Mouse (Mus musculus): ENCODE data around the gene Armt1.
"Not testable (repeated sequence)": the region's sequence is repeated elsewhere in the genome, so short reads cannot be mapped to it uniquely, and the experiment has no call there.

Gene Armt1

GRCm38 (mm10) chr10:4433871-4434270, 1.6 kb downstream of the Armt1 start:
- not testable (repeated sequence) for DNase-seq (ENCODE audit: extremely low read depth, low read depth)

- DNase-seq (ENCODE audit: extremely low read depth, low read depth): no peak
These were observed 3.1 kb downstream of the Armt1 start for GRCm38 (mm10) chr10:4435416-4435815.

- no peak for DNase-seq (ENCODE audit: extremely low read depth, low read depth)
These were observed 24.1 kb downstream of the Armt1 start for GRCm38 (mm10) chr10:4456409-4456808.

- DNase-seq (ENCODE audit: extremely low read depth, low read depth): peak; percentile 19
These were observed 27.9 kb downstream of the Armt1 start for GRCm38 (mm10) chr10:4460201-4460600.

- no peak for DNase-seq (ENCODE audit: extremely low read depth, low read depth)
These were observed 33.5 kb downstream of the Armt1 start for GRCm38 (mm10) chr10:4465799-4466198.

GRCm38 (mm10) chr10:4469406-4469805, 37.1 kb downstream of the Armt1 start:
- DNase-seq (ENCODE audit: extremely low read depth, low read depth): peak; percentile 36

- DNase-seq (ENCODE audit: extremely low read depth, low read depth): no peak
These were observed 41.3 kb downstream of the Armt1 start for GRCm38 (mm10) chr10:4473591-4473993.

- no peak for DNase-seq (ENCODE audit: extremely low read depth, low read depth)
These were observed 43.2 kb downstream of the Armt1 start for GRCm38 (mm10) chr10:4475431-4475830.

- no peak for DNase-seq (ENCODE audit: extremely low read depth, low read depth)
These were observed 44.3 kb downstream of the Armt1 start for GRCm38 (mm10) chr10:4476604-4477003.

GRCm38 (mm10) chr10:4480929-4481328, 48.7 kb downstream of the Armt1 start:
- DNase-seq (ENCODE audit: extremely low read depth, low read depth): no peak

- no peak for DNase-seq (ENCODE audit: extremely low read depth, low read depth)
These were observed 49.4 kb downstream of the Armt1 start for GRCm38 (mm10) chr10:4481695-4482094.

- DNase-seq (ENCODE audit: extremely low read depth, low read depth): no peak
These were observed 50.1 kb downstream of the Armt1 start, which contains the start of gene Ccdc170 for GRCm38 (mm10) chr10:4482355-4482754. Ccdc170 (plus strand) TSS chr10:4482502.

GRCm38 (mm10) chr10:4483848-4484247, 51.6 kb downstream of the Armt1 start:
- no peak for DNase-seq (ENCODE audit: extremely low read depth, low read depth)

- DNase-seq (ENCODE audit: extremely low read depth, low read depth): peak; percentile 63
These were observed 52.7 kb downstream of the Armt1 start for GRCm38 (mm10) chr10:4484986-4485385.

- no peak for DNase-seq (ENCODE audit: extremely low read depth, low read depth)
These were observed 57.6 kb downstream of the Armt1 start for GRCm38 (mm10) chr10:4489865-4490264.

- no peak for DNase-seq (ENCODE audit: extremely low read depth, low read depth)
These were observed 59.0 kb downstream of the Armt1 start for GRCm38 (mm10) chr10:4491281-4491680.

GRCm38 (mm10) chr10:4492045-4492444, 59.8 kb downstream of the Armt1 start:
- no peak for DNase-seq (ENCODE audit: extremely low read depth, low read depth)

- DNase-seq (ENCODE audit: extremely low read depth, low read depth): no peak
These were observed 60.6 kb downstream of the Armt1 start for GRCm38 (mm10) chr10:4492909-4493308.

GRCm38 (mm10) chr10:4503251-4503650, 71.0 kb downstream of the Armt1 start:
- DNase-seq (ENCODE audit: extremely low read depth, low read depth): no peak

Measured in MEL-GATA-1-ER (cell line).